Mouse (Mus musculus) neural tube, embryonic 11.5 days (tissue): ENCODE data around the gene Txndc5. TPM values are rescaled to one million over a fixed set of nuclear protein-coding genes. Genes with fewer than 3 reads are reported as not detected.

Experiments used
- ATAC-seq: fragments of 200-750 bp; cut with Nextera tagmentation; 2 replicates; pipeline ENCODE4 v1.8.0; 2017; ENCODE audit warnings: moderate number of reproducible peaks, mild to moderate bottlenecking, moderate TSS enrichment, moderate library complexity; ENCODE audit not compliant: insufficient read depth, low FRiP score, low TSS enrichment
- DNase-seq: peaks from one replicate; pipeline ENCODE4 v3.0.0-alpha.2; 2015; ENCODE audit warnings: low spot score
- H3K27ac ChIP-seq: fragments of 300-500 bp; sonication (generic); 2 replicates; pipeline ENCODE4 v1.5.1; 2014; ENCODE audit warnings: low read depth, mild to moderate bottlenecking, low read length
- H3K27me3 ChIP-seq: fragments of 300-500 bp; sonication (generic); 2 replicates; pipeline ENCODE4 v1.6.1; 2014; ENCODE audit warnings: mild to moderate bottlenecking, low read length, mixed read lengths; ENCODE audit not compliant: control insufficient read depth, insufficient read depth
- H3K36me3 ChIP-seq: fragments of 300-500 bp; sonication (generic); 2 replicates; pipeline ENCODE4 v1.6.1; 2014; ENCODE audit warnings: mild to moderate bottlenecking, low read length, moderate library complexity, mixed read lengths; ENCODE audit not compliant: control insufficient read depth, insufficient read depth
- H3K4me1 ChIP-seq: fragments of 300-500 bp; sonication (generic); 2 replicates; pipeline ENCODE4 v1.6.1; 2014; ENCODE audit warnings: low read length, mixed read lengths; ENCODE audit not compliant: control insufficient read depth, insufficient read depth
- H3K4me2 ChIP-seq: fragments of 300-500 bp; sonication (generic); 2 replicates; pipeline ENCODE4 v1.6.1; 2014; ENCODE audit warnings: low read depth, mild to moderate bottlenecking, moderate library complexity
- H3K4me3 ChIP-seq: fragments of 300-500 bp; sonication (generic); 2 replicates; pipeline ENCODE4 v1.5.1; 2014; ENCODE audit warnings: low read depth, low read length
- H3K9ac ChIP-seq: fragments of 300-500 bp; sonication (generic); 2 replicates; pipeline ENCODE4 v1.6.1; 2014; ENCODE audit warnings: mild to moderate bottlenecking, low read length
- H3K9me3 ChIP-seq: fragments of 300-500 bp; sonication (generic); 2 replicates; pipeline ENCODE4 v1.6.1; 2016; ENCODE audit warnings: low read length; ENCODE audit not compliant: control insufficient read depth
- WGBS: fragments of 180-500 bp; shearing (Covaris S2); extraction: QIAGEN DNeasy Blood & Tissue Kit; methylation state at CpG from one replicate; pipeline ENCODE4 v1.1.7; 2014; 5-methylcytosine and 5-hydroxymethylcytosine counted together
- polyA plus RNA-seq: library from polyadenylated mRNA; unstranded; fragments of >200 nt; fragmentation: Nextera tagmentation; extraction: Ambion mirVana; gene quantifications from 2 replicates; pipeline ENCODE4 v1.2.1, GENCODE M21; 2014

Gene Txndc5
- polyA plus RNA-seq, 1 experiment from 2014 or later, result 151 TPM

GRCm38 (mm10) chr13:38520299-38520698, 8.3 kb downstream of the Txndc5 start:
- Histone ChIP-seq H3K4me2 (no peak overlapping the region), H3K36me3 (peaks cover 7% of the 10 kb centered on the region), H3K9me3 (no peaks in the 10 kb centered on the region), H3K4me3 (no peak overlapping the region), H3K27ac (no peak overlapping the region), H3K27me3 (no peaks in the 10 kb centered on the region), H3K4me1 (no peaks in the 10 kb centered on the region), H3K9ac (no peak overlapping the region)
- DNase-seq (no peak), ATAC-seq (no peak)
- WGBS, result 96% methylated on average over 11 of the region's 11 CpGs

- Histone ChIP-seq H3K4me3 (no peak overlapping the region), H3K27me3 (no peaks in the 10 kb centered on the region), H3K4me1 (no peaks in the 10 kb centered on the region), H3K27ac (no peak overlapping the region), H3K36me3 (peaks cover 10% of the 10 kb centered on the region), H3K4me2 (no peak overlapping the region), H3K9me3 (no peaks in the 10 kb centered on the region), H3K9ac (no peak overlapping the region)
- 92% methylated on average over 11 of the region's 11 CpGs for WGBS
- DNase-seq, result no peak
- no peak for ATAC-seq
These were observed 12.0 kb downstream of the Txndc5 start for GRCm38 (mm10) chr13:38516582-38516981.

GRCm38 (mm10) chr13:38515845-38516244, 12.8 kb downstream of the Txndc5 start:
- H3K27me3 ChIP-seq, result no peaks in the 10 kb centered on the region
- H3K4me1 ChIP-seq, result no peaks in the 10 kb centered on the region
- DNase-seq (no peak), ATAC-seq (no peak)
- H3K9ac ChIP-seq, result no peak overlapping the region
- 93% methylated on average over 3 of the region's 3 CpGs for WGBS
- no peaks in the 10 kb centered on the region for H3K9me3 ChIP-seq
- no peak overlapping the region for H3K4me2 ChIP-seq
- H3K36me3 ChIP-seq, result peaks cover 10% of the 10 kb centered on the region
- no peak overlapping the region for H3K27ac ChIP-seq
- no peak overlapping the region for H3K4me3 ChIP-seq

- Histone ChIP-seq H3K4me2 (no peak overlapping the region), H3K27ac (no peak overlapping the region), H3K27me3 (no peaks in the 10 kb centered on the region), H3K4me1 (no peaks in the 10 kb centered on the region), H3K9ac (no peak overlapping the region), H3K36me3 (peaks cover 10% of the 10 kb centered on the region), H3K9me3 (no peaks in the 10 kb centered on the region), H3K4me3 (no peak overlapping the region)
- DNase-seq (no peak), ATAC-seq (no peak)
- WGBS, result 93% methylated on average over 2 of the region's 2 CpGs
These were observed 13.2 kb downstream of the Txndc5 start for GRCm38 (mm10) chr13:38515431-38515830.

- no peak overlapping the region for H3K4me3 ChIP-seq
- WGBS, result 95% methylated on average over 7 of the region's 7 CpGs
- DNase-seq (no peak), ATAC-seq (no peak)
- H3K9ac ChIP-seq, result no peak overlapping the region
- H3K36me3 ChIP-seq, result peaks cover 12% of the 10 kb centered on the region
- H3K27ac ChIP-seq, result no peak overlapping the region
- H3K9me3 ChIP-seq, result no peaks in the 10 kb centered on the region
- H3K4me2 ChIP-seq, result no peak overlapping the region
- no peaks in the 10 kb centered on the region for H3K27me3 ChIP-seq
- no peaks in the 10 kb centered on the region for H3K4me1 ChIP-seq
These were observed 14.7 kb downstream of the Txndc5 start for GRCm38 (mm10) chr13:38513921-38514320.

GRCm38 (mm10) chr13:38511979-38512378, 16.6 kb downstream of the Txndc5 start:
- H3K4me1 ChIP-seq, result no peaks in the 10 kb centered on the region

GRCm38 (mm10) chr13:38509681-38510341, 18.8 kb downstream of the Txndc5 start:
- no peak overlapping the region for H3K4me3 ChIP-seq
- no peaks in the 10 kb centered on the region for H3K27me3 ChIP-seq
- no peak for DNase-seq
- no peak overlapping the region for H3K4me2 ChIP-seq
- H3K36me3 ChIP-seq, result 0 out of 2 replicates have a peak, but pooled peaks cover 7% of the 10 kb centered on the region
- no peaks in the 10 kb centered on the region for H3K4me1 ChIP-seq
- H3K9me3 ChIP-seq, result no peaks in the 10 kb centered on the region
- 92% methylated on average over 8 of the region's 8 CpGs for WGBS
- no peak overlapping the region for H3K9ac ChIP-seq
- no peak overlapping the region for H3K27ac ChIP-seq
- no peak for ATAC-seq

More at GRCm38 (mm10) chr13:38511979-38512378, 16.6 kb downstream of the Txndc5 start:
- H3K4me3 ChIP-seq, result no peak overlapping the region
- no peak overlapping the region for H3K4me2 ChIP-seq
- H3K9ac ChIP-seq, result no peak overlapping the region
- no peaks in the 10 kb centered on the region for H3K27me3 ChIP-seq
- no peak for DNase-seq
- 94% methylated on average over 10 of the region's 10 CpGs for WGBS
- H3K36me3 ChIP-seq, result peaks cover 7% of the 10 kb centered on the region; the same call in 1 of the 2 replicates
- no peak overlapping the region for H3K27ac ChIP-seq
- H3K9me3 ChIP-seq, result no peaks in the 10 kb centered on the region
- ATAC-seq, result no peak

GRCm38 (mm10) chr13:38506936-38507335, 21.7 kb downstream of the Txndc5 start:
- Histone ChIP-seq H3K4me2 (no peak overlapping the region), H3K36me3 (peaks cover 11% of the 10 kb centered on the region; the same call in 1 of the 2 replicates), H3K9ac (no peak overlapping the region), H3K4me1 (no peaks in the 10 kb centered on the region), H3K27ac (no peak overlapping the region), H3K9me3 (no peaks in the 10 kb centered on the region), H3K4me3 (no peak overlapping the region), H3K27me3 (no peaks in the 10 kb centered on the region)
- WGBS, result 93% methylated on average over 10 of the region's 10 CpGs
- ATAC-seq (no peak), DNase-seq (no peak)

GRCm38 (mm10) chr13:38506320-38506719, 22.3 kb downstream of the Txndc5 start:
- ATAC-seq (no peak), DNase-seq (peak; percentile 32)
- H3K4me3 ChIP-seq, result no peak overlapping the region
- H3K4me1 ChIP-seq, result no peaks in the 10 kb centered on the region
- WGBS, result 90% methylated on average over 8 of the region's 8 CpGs
- H3K4me2 ChIP-seq, result no peak overlapping the region
- H3K9me3 ChIP-seq, result no peaks in the 10 kb centered on the region
- no peaks in the 10 kb centered on the region for H3K27me3 ChIP-seq
- H3K36me3 ChIP-seq, result peaks cover 11% of the 10 kb centered on the region
- H3K9ac ChIP-seq, result no peak overlapping the region
- H3K27ac ChIP-seq, result no peak overlapping the region
